Mouse (Mus musculus): ENCODE results near the gene Bmp6. TPM values are rescaled to one million over a fixed set of nuclear protein-coding genes. Genes with fewer than 3 reads are reported as not detected.

Gene Bmp6
- polyA plus RNA-seq, 1 experiment = 0.73 TPM

DNA sequence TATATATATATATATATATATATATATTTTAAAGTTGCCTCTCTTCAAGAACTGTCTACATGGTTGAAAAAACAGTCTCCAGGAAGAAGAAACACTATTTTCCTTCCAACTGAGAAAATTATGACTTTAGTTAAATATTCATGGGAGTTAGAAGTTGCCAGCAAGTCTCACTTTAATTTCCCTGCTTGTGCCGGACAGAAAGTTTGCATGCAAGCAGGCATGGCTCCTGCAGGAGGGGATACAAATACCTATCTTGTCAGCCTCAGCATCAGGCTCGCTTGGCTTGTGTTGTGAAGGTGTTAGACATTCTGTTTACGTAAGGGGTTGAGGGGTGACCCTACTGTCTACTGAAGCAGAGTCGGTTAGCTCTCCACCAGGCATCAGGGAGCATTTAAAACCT, 17.8 kb downstream of the Bmp6 start:
- TF ChIP-seq EP300 (IDR thresholded peaks at IDR 0.05; ENCODE audit: insufficient read depth, low read depth, low read length) (no peak), CTCF (IDR thresholded peaks at IDR 0.05; ENCODE audit: low read depth, low read length) (no peak), POLR2A (IDR thresholded peaks at IDR 0.05; ENCODE audit: insufficient read depth, low read length) (no peak)
- Histone ChIP-seq H3K4me1 (ENCODE audit: control insufficient read depth, insufficient read depth, low read length) (no peaks in the 10 kb centered on the region), H3K27ac (ENCODE audit: insufficient read depth, low read length) (no peak overlapping the region), H3K4me3 (ENCODE audit: low read depth, low read length) (no peak overlapping the region), H3K27me3 (ENCODE audit: control insufficient read depth, insufficient read depth, low read length, poor library complexity, severe bottlenecking) (no peaks in the 10 kb centered on the region), H3K36me3 (ENCODE audit: control insufficient read depth, insufficient read depth, low read length, poor library complexity, severe bottlenecking) (no peaks in the 10 kb centered on the region), H3K9ac (ENCODE audit: low read depth, poor library complexity, severe bottlenecking) (no peak overlapping the region), H3K9me3 (replicated peaks; ENCODE audit: control insufficient read depth, insufficient read depth, low read length, poor library complexity, severe bottlenecking) (no peaks in the 10 kb centered on the region; the same call in 1 of the 2 replicates)

GRCm38 (mm10) chr13:38363869-38364268, 19.0 kb downstream of the Bmp6 start:
- TF ChIP-seq POLR2A (IDR thresholded peaks at IDR 0.05; ENCODE audit: insufficient read depth, low read length) = no peak
- TF ChIP-seq EP300 (IDR thresholded peaks at IDR 0.05; ENCODE audit: insufficient read depth, low read depth, low read length) = no peak
- TF ChIP-seq CTCF (IDR thresholded peaks at IDR 0.05; ENCODE audit: low read depth, low read length) = no peak
- H3K4me3 ChIP-seq (ENCODE audit: low read depth, low read length) = no peak overlapping the region
- H3K36me3 ChIP-seq (ENCODE audit: control insufficient read depth, insufficient read depth, low read length, poor library complexity, severe bottlenecking) = no peaks in the 10 kb centered on the region
- no peak overlapping the region for H3K27ac ChIP-seq (ENCODE audit: insufficient read depth, low read length)
- H3K9me3 ChIP-seq (replicated peaks; ENCODE audit: control insufficient read depth, insufficient read depth, low read length, poor library complexity, severe bottlenecking) = no peaks in the 10 kb centered on the region; the same call in 1 of the 2 replicates
- no peak overlapping the region for H3K9ac ChIP-seq (ENCODE audit: low read depth, poor library complexity, severe bottlenecking)
- H3K4me1 ChIP-seq (ENCODE audit: control insufficient read depth, insufficient read depth, low read length) = no peaks in the 10 kb centered on the region
- H3K27me3 ChIP-seq (ENCODE audit: control insufficient read depth, insufficient read depth, low read length, poor library complexity, severe bottlenecking) = no peaks in the 10 kb centered on the region

- TF ChIP-seq POLR2A (IDR thresholded peaks at IDR 0.05; ENCODE audit: insufficient read depth, low read length) (no peak), CTCF (IDR thresholded peaks at IDR 0.05; ENCODE audit: low read depth, low read length) (no peak), EP300 (IDR thresholded peaks at IDR 0.05; ENCODE audit: insufficient read depth, low read depth, low read length) (no peak)
- Histone ChIP-seq H3K9ac (ENCODE audit: low read depth, poor library complexity, severe bottlenecking) (no peak overlapping the region), H3K4me1 (ENCODE audit: control insufficient read depth, insufficient read depth, low read length) (no peaks in the 10 kb centered on the region), H3K9me3 (replicated peaks; ENCODE audit: control insufficient read depth, insufficient read depth, low read length, poor library complexity, severe bottlenecking) (no peaks in the 10 kb centered on the region), H3K36me3 (ENCODE audit: control insufficient read depth, insufficient read depth, low read length, poor library complexity, severe bottlenecking) (no peaks in the 10 kb centered on the region), H3K27ac (ENCODE audit: insufficient read depth, low read length) (no peak overlapping the region), H3K27me3 (ENCODE audit: control insufficient read depth, insufficient read depth, low read length, poor library complexity, severe bottlenecking) (no peaks in the 10 kb centered on the region), H3K4me3 (ENCODE audit: low read depth, low read length) (no peak overlapping the region)
Observed at GRCm38 (mm10) chr13:38369624-38370023, 24.7 kb downstream of the Bmp6 start.

DNA sequence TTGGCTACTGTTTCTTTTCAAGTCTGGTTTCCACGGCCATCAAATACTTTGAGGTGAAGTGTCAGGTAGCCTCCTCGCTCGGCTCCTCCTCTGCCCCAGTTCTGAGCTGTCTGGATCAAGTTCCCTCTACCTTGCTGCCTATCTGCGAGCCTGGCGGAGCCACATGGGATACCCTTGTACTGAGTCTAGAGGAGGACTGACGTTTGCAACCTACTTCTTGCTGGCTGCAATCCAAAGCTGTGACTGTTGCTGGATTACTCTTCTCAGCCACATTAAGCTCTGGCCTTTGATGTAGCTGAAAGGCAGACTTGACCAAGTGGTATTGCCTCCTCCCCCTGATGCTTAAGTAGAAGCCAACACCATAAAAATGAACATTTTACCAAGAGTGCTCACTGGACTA, 31.2 kb downstream of the Bmp6 start:
- TF ChIP-seq EP300 (IDR thresholded peaks at IDR 0.05; ENCODE audit: insufficient read depth, low read depth, low read length) (no peak), POLR2A (IDR thresholded peaks at IDR 0.05; ENCODE audit: insufficient read depth, low read length) (no peak), CTCF (IDR thresholded peaks at IDR 0.05; ENCODE audit: low read depth, low read length) (no peak)

DNA sequence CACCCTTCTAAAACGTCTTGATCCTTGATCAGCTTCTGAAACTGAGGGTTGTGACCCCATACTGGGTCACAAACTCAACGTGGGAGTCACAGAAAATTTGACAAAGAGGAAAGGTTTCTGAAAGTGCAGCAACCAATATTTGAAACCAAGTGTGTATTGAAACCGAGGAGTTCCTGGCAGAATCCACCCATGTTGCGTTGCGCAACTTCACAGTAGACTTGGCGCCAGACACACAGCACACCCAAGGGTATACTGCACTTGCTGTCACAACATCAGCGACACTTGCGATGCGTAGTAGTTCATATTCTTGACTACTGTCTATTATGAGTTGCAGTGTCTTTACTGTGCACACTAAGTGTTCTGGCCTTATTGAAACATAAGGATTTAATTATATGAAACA, 32.4 kb downstream of the Bmp6 start:
- no peaks in the 10 kb centered on the region for H3K36me3 ChIP-seq (ENCODE audit: control insufficient read depth, insufficient read depth, low read length, poor library complexity, severe bottlenecking)
- no peaks in the 10 kb centered on the region for H3K9me3 ChIP-seq (replicated peaks; ENCODE audit: control insufficient read depth, insufficient read depth, low read length, poor library complexity, severe bottlenecking)
- no peaks in the 10 kb centered on the region; the same call in 1 of the 2 replicates for H3K27me3 ChIP-seq (ENCODE audit: control insufficient read depth, insufficient read depth, low read length, poor library complexity, severe bottlenecking)
- H3K27ac ChIP-seq (ENCODE audit: insufficient read depth, low read length) = no peak overlapping the region
- TF ChIP-seq EP300 (IDR thresholded peaks at IDR 0.05; ENCODE audit: insufficient read depth, low read depth, low read length) = no peak
- no peaks in the 10 kb centered on the region for H3K4me1 ChIP-seq (ENCODE audit: control insufficient read depth, insufficient read depth, low read length)
- no peak overlapping the region for H3K4me3 ChIP-seq (ENCODE audit: low read depth, low read length)
- H3K9ac ChIP-seq (ENCODE audit: low read depth, poor library complexity, severe bottlenecking) = no peak overlapping the region

More for the DNA sequence above, 31.2 kb downstream of the Bmp6 start:
- H3K36me3 ChIP-seq (ENCODE audit: control insufficient read depth, insufficient read depth, low read length, poor library complexity, severe bottlenecking) = no peaks in the 10 kb centered on the region
- H3K9me3 ChIP-seq (replicated peaks; ENCODE audit: control insufficient read depth, insufficient read depth, low read length, poor library complexity, severe bottlenecking) = no peaks in the 10 kb centered on the region
- no peak overlapping the region for H3K9ac ChIP-seq (ENCODE audit: low read depth, poor library complexity, severe bottlenecking)
- H3K4me1 ChIP-seq (ENCODE audit: control insufficient read depth, insufficient read depth, low read length) = no peaks in the 10 kb centered on the region
- no peak overlapping the region for H3K27ac ChIP-seq (ENCODE audit: insufficient read depth, low read length)
- no peak overlapping the region for H3K4me3 ChIP-seq (ENCODE audit: low read depth, low read length)
- H3K27me3 ChIP-seq (ENCODE audit: control insufficient read depth, insufficient read depth, low read length, poor library complexity, severe bottlenecking) = no peaks in the 10 kb centered on the region

GRCm38 (mm10) chr13:38379806-38380205, 34.9 kb downstream of the Bmp6 start:
- no peak overlapping the region for H3K27ac ChIP-seq (ENCODE audit: insufficient read depth, low read length)
- H3K9ac ChIP-seq (ENCODE audit: low read depth, poor library complexity, severe bottlenecking) = no peak overlapping the region
- H3K36me3 ChIP-seq (ENCODE audit: control insufficient read depth, insufficient read depth, low read length, poor library complexity, severe bottlenecking) = no peaks in the 10 kb centered on the region
- no peak for TF ChIP-seq EP300 (IDR thresholded peaks at IDR 0.05; ENCODE audit: insufficient read depth, low read depth, low read length)
- H3K4me1 ChIP-seq (ENCODE audit: control insufficient read depth, insufficient read depth, low read length) = no peaks in the 10 kb centered on the region
- H3K9me3 ChIP-seq (replicated peaks; ENCODE audit: control insufficient read depth, insufficient read depth, low read length, poor library complexity, severe bottlenecking) = no peaks in the 10 kb centered on the region
- H3K27me3 ChIP-seq (ENCODE audit: control insufficient read depth, insufficient read depth, low read length, poor library complexity, severe bottlenecking) = peaks cover 1% of the 10 kb centered on the region
- H3K4me3 ChIP-seq (ENCODE audit: low read depth, low read length) = no peak overlapping the region

Measured in ES-Bruce4 (cell line).